Mouse (Mus musculus) limb, embryonic 12.5 days (tissue): ENCODE measurements at regions not wholly inside any gene's neighbourhood (a gene's known extent, or its start where the extent isn't known, plus 50 kb on each side); places are given as distances from the start of the nearest gene placed in this dataset.

Experiments used
- ATAC-seq: fragments of 200-750 bp; cut with Nextera tagmentation; 2 replicates; pipeline ENCODE4 v1.8.0; 2017; ENCODE audit warnings: low read depth, moderate TSS enrichment; ENCODE audit not compliant: insufficient number of reproducible peaks, insufficient read depth, low FRiP score, low TSS enrichment
- H3K27ac ChIP-seq: fragments of 300-500 bp; sonication (generic); 2 replicates; pipeline ENCODE4 v1.5.1; 2016; ENCODE audit warnings: mild to moderate bottlenecking, moderate library complexity
- H3K27me3 ChIP-seq: fragments of 300-500 bp; sonication (generic); 2 replicates; pipeline ENCODE4 v1.6.1; 2016; ENCODE audit warnings: mild to moderate bottlenecking, moderate library complexity
- H3K36me3 ChIP-seq: fragments of 300-500 bp; sonication (generic); 2 replicates; pipeline ENCODE4 v1.6.1; 2016; ENCODE audit warnings: mild to moderate bottlenecking, moderate library complexity
- H3K4me1 ChIP-seq: fragments of 300-500 bp; sonication (generic); replicated peaks from 2 replicates; pipeline ENCODE4 v1.6.1; 2016
- H3K4me2 ChIP-seq: fragments of 300-500 bp; sonication (generic); 2 replicates; pipeline ENCODE4 v1.6.1; 2016; ENCODE audit warnings: mild to moderate bottlenecking, moderate library complexity
- H3K4me3 ChIP-seq: fragments of 300-500 bp; sonication (generic); replicated peaks from 2 replicates; pipeline ENCODE4 v1.5.1; 2016; ENCODE audit warnings: mild to moderate bottlenecking
- H3K9ac ChIP-seq: fragments of 300-500 bp; sonication (generic); replicated peaks from 2 replicates; pipeline ENCODE4 v1.6.1; 2016; ENCODE audit warnings: mild to moderate bottlenecking, moderate library complexity
- H3K9me3 ChIP-seq: fragments of 300-500 bp; sonication (generic); 2 replicates; pipeline ENCODE4 v1.6.1; 2016; ENCODE audit warnings: mild to moderate bottlenecking, moderate library complexity
- WGBS: fragments of 180-500 bp; shearing (Covaris S2); methylation state at CpG from one replicate; pipeline ENCODE4 v1.1.7; 2016; 5-methylcytosine and 5-hydroxymethylcytosine counted together

GRCm38 (mm10) chr3:155470742-155471141 lies 377.5 kb downstream of the Lrriq3 start:
- H3K9ac ChIP-seq, result no peak overlapping the region
- 79% methylated on average over 2 of the region's 2 CpGs for WGBS
- H3K4me1 ChIP-seq, result no peaks in the 10 kb centered on the region
- no peak overlapping the region for H3K27ac ChIP-seq
- no peak overlapping the region for H3K4me3 ChIP-seq
- ATAC-seq, result no peak
- no peaks in the 10 kb centered on the region for H3K36me3 ChIP-seq
- no peaks in the 10 kb centered on the region for H3K9me3 ChIP-seq
- H3K27me3 ChIP-seq, result no peaks in the 10 kb centered on the region
- H3K4me2 ChIP-seq, result no peak overlapping the region

- no peak overlapping the region for H3K9ac ChIP-seq
- H3K36me3 ChIP-seq, result no peaks in the 10 kb centered on the region
- no peak overlapping the region for H3K27ac ChIP-seq
- no peak overlapping the region for H3K4me3 ChIP-seq
- 0 out of 2 replicates have a peak, but pooled peaks cover 3% of the 10 kb centered on the region for H3K27me3 ChIP-seq
- no peak overlapping the region for H3K4me2 ChIP-seq
- H3K9me3 ChIP-seq, result no peaks in the 10 kb centered on the region
- no peaks in the 10 kb centered on the region for H3K4me1 ChIP-seq
- 80% methylated on average over 2 of the region's 2 CpGs for WGBS
- ATAC-seq, result no peak
These were observed 392.3 kb downstream of the Lrriq3 start for GRCm38 (mm10) chr3:155485487-155485886.

DNA sequence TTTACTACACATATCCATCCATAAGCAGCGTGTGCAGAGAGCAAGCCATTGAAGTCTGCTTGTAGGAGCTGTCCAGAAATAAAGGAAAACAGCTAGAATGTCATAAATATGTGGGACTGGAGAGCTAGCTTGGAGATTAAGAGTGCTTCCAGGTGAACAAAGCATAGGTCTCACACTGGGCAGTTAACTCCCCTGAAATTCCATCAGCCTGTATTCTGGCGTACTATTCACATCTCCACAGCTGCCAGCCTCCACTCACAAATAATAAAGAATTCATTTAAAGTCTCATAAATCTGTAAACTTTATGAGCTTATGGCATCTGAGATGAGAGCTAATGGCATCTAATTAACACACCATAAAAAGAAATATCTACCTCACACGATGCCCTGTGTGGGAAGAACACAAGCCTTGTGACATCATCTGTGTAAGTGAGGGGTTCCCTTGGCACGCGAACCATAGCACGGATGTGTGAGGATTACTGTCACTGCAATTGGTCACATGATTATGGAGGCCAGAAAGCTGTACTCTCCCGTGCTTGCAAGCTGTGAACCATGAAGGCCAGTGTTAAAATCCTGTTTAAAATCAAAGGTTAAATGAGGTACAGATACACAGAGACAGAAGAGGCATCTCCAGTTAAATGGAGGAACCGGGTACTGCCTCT lies 394.8 kb downstream of the Lrriq3 start:
- ATAC-seq, result peak; percentile 83; the same call in 1 of the 2 replicates
- Histone ChIP-seq H3K27me3 (0 out of 2 replicates have a peak, but pooled peaks cover 3% of the 10 kb centered on the region), H3K9me3 (no peaks in the 10 kb centered on the region), H3K4me3 (no peak overlapping the region), H3K36me3 (no peaks in the 10 kb centered on the region), H3K4me2 (no peak overlapping the region), H3K27ac (no peak overlapping the region), H3K9ac (no peak overlapping the region), H3K4me1 (no peaks in the 10 kb centered on the region)
- WGBS, result 28% methylated on average over 8 of the region's 8 CpGs

DNA sequence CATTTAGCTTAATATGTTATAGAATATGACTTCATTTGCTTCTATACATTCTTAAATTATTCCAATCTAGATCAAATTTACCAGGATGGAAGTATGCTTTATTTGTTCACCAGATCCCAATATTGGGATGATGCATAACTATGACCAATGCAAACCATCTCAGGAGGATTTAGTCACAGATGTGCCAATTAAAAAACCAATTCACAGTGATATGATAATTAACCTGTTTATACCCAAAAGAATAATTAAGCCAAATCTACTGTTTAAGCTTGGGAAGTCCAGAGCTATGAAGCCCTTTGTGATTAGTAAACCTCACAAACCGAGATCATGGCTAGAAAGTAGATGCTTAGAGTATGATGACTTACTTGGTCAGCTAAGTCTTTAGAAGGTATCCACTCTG lies 397.4 kb downstream of the Lrriq3 start:
- ATAC-seq, result no peak
- H3K27ac ChIP-seq, result no peak overlapping the region
- 65% methylated on average over 1 of the region's 1 CpGs for WGBS

GRCm38 (mm10) chr3:155510161-155510857 lies 417.1 kb downstream of the Lrriq3 start:
- no peak for ATAC-seq
- Histone ChIP-seq H3K27me3 (no peaks in the 10 kb centered on the region), H3K4me2 (no peak overlapping the region), H3K4me3 (no peak overlapping the region), H3K36me3 (no peaks in the 10 kb centered on the region), H3K4me1 (no peaks in the 10 kb centered on the region), H3K27ac (no peak overlapping the region), H3K9me3 (no peaks in the 10 kb centered on the region), H3K9ac (no peak overlapping the region)
- WGBS, result 89% methylated on average over 1 of the region's 1 CpGs

More for the DNA sequence above, 397.4 kb downstream of the Lrriq3 start:
- H3K9me3 ChIP-seq, result no peaks in the 10 kb centered on the region
- no peak overlapping the region for H3K9ac ChIP-seq
- H3K36me3 ChIP-seq, result no peaks in the 10 kb centered on the region
- H3K4me2 ChIP-seq, result no peak overlapping the region
- 0 out of 2 replicates have a peak, but pooled peaks cover 6% of the 10 kb centered on the region for H3K27me3 ChIP-seq
- H3K4me3 ChIP-seq, result no peak overlapping the region
- no peaks in the 10 kb centered on the region for H3K4me1 ChIP-seq

DNA sequence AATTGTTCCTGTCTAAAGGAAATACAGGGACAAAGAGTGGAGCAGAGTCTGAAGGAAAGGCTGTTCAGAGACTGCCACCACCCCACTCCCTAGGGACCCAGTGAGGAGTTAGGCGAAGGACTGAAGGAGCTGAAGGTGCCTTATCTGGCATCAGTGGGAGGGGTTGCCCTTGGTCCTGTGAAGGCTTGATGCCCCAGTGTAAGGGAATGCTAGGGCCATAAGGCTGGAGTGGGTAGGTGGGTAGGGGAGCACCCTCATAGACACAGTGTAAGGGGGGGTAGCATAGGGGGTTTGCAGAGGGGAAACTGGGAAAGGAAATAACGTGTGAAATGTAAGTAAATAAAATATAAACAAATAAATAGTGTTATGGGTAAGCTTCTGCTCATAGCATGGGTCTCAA lies 420.7 kb downstream of the Lrriq3 start:
- 73% methylated on average over 2 of the region's 2 CpGs for WGBS
- Histone ChIP-seq H3K4me1 (no peaks in the 10 kb centered on the region), H3K9ac (no peak overlapping the region), H3K4me2 (no peak overlapping the region), H3K27ac (no peak overlapping the region), H3K4me3 (no peak overlapping the region), H3K9me3 (no peaks in the 10 kb centered on the region), H3K36me3 (no peaks in the 10 kb centered on the region), H3K27me3 (no peaks in the 10 kb centered on the region)
- no peak for ATAC-seq

- ATAC-seq, result no peak
- no peak overlapping the region for H3K4me2 ChIP-seq
- H3K27ac ChIP-seq, result no peak overlapping the region
- no peak overlapping the region for H3K4me3 ChIP-seq
- no peak overlapping the region for H3K9ac ChIP-seq
- H3K4me1 ChIP-seq, result no peaks in the 10 kb centered on the region
- no peaks in the 10 kb centered on the region for H3K27me3 ChIP-seq
- no peaks in the 10 kb centered on the region for H3K36me3 ChIP-seq
- H3K9me3 ChIP-seq, result no peaks in the 10 kb centered on the region
- WGBS, result 75% methylated on average over 3 of the region's 3 CpGs
These were observed 436.1 kb downstream of the Lrriq3 start for GRCm38 (mm10) chr3:155529312-155529711.

- Histone ChIP-seq H3K36me3 (no peaks in the 10 kb centered on the region), H3K4me1 (no peaks in the 10 kb centered on the region)
- ATAC-seq, result no peak
These were observed 437.6 kb downstream of the Lrriq3 start for GRCm38 (mm10) chr3:155530811-155531210.

GRCm38 (mm10) chr3:155532075-155532474 lies 438.8 kb downstream of the Lrriq3 start:
- Histone ChIP-seq H3K36me3 (no peaks in the 10 kb centered on the region), H3K4me2 (no peak overlapping the region), H3K4me1 (no peaks in the 10 kb centered on the region), H3K9me3 (no peaks in the 10 kb centered on the region), H3K9ac (no peak overlapping the region), H3K27me3 (no peaks in the 10 kb centered on the region), H3K27ac (no peak overlapping the region), H3K4me3 (no peak overlapping the region)
- 83% methylated on average over 4 of the region's 4 CpGs for WGBS
- ATAC-seq, result no peak

More at GRCm38 (mm10) chr3:155530811-155531210, 437.6 kb downstream of the Lrriq3 start:
- Histone ChIP-seq H3K9me3 (no peaks in the 10 kb centered on the region), H3K4me3 (no peak overlapping the region), H3K27ac (no peak overlapping the region), H3K4me2 (no peak overlapping the region), H3K27me3 (no peaks in the 10 kb centered on the region), H3K9ac (no peak overlapping the region)

GRCm38 (mm10) chr3:155548204-155548603 lies 455.0 kb downstream of the Lrriq3 start:
- Histone ChIP-seq H3K27ac (no peak overlapping the region), H3K4me3 (no peak overlapping the region), H3K4me1 (no peaks in the 10 kb centered on the region), H3K9me3 (no peaks in the 10 kb centered on the region), H3K36me3 (no peaks in the 10 kb centered on the region), H3K4me2 (no peak overlapping the region), H3K9ac (no peak overlapping the region), H3K27me3 (no peaks in the 10 kb centered on the region)
- 91% methylated on average over 6 of the region's 6 CpGs for whole genome bisulfite sequencing
- ATAC-seq, result no peak

DNA sequence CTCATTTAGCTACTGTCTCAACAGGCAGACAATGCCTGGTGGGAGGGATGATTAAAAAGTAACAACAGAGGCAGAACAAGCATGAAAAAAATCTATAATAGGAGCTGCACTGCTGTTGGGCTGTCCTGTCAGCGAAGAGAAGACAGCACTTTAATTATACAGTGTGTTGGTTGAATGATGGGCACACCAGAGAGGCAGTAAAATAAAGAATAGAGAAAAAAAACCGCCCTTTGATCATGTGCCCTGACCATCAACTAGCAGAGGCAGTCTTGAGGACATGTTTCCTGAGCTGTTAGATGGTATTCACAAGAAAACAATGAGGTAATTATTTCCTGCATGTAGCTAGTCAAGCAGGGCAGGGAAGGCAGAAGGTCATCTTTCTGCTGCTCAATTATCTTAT lies 483.9 kb downstream of the Lrriq3 start:
- WGBS, result 23% methylated on average over 2 of the region's 2 CpGs
- H3K36me3 ChIP-seq, result no peaks in the 10 kb centered on the region
- no peak for ATAC-seq
- no peaks in the 10 kb centered on the region for H3K4me1 ChIP-seq
- H3K4me3 ChIP-seq, result no peak overlapping the region
- H3K9ac ChIP-seq, result no peak overlapping the region
- no peak overlapping the region for H3K27ac ChIP-seq
- no peaks in the 10 kb centered on the region for H3K27me3 ChIP-seq
- no peak overlapping the region for H3K4me2 ChIP-seq
- H3K9me3 ChIP-seq, result no peaks in the 10 kb centered on the region

GRCm38 (mm10) chr3:155604001-155604400 lies 510.8 kb downstream of the Lrriq3 start:
- Histone ChIP-seq H3K36me3 (no peaks in the 10 kb centered on the region), H3K27ac (no peak overlapping the region), H3K27me3 (no peaks in the 10 kb centered on the region), H3K9ac (no peak overlapping the region), H3K4me1 (no peaks in the 10 kb centered on the region), H3K4me3 (no peak overlapping the region), H3K9me3 (no peaks in the 10 kb centered on the region), H3K4me2 (no peak overlapping the region)
- ATAC-seq, result no peak
- 65% methylated on average over 1 of the region's 1 CpGs for WGBS
